Mouse (Mus musculus): ENCODE results near the gene Mkrn2. TPM values are rescaled to one million over a fixed set of nuclear protein-coding genes. Genes with fewer than 3 reads are reported as not detected.

Gene Mkrn2
- polyA plus RNA-seq, 1 experiment from 2014 or later: 47.2 TPM

GRCm38 (mm10) chr6:115580810-115581209 lies 20.9 kb upstream of the Mkrn2 start:
- Histone ChIP-seq H3K9ac (ENCODE audit: low read length) (no peak overlapping the region), H3K9me3 (replicated peaks; ENCODE audit: control insufficient read depth, low read length) (no peaks in the 10 kb centered on the region), H3K4me2 (ENCODE audit: low read length) (no peak overlapping the region), H3K4me3 (ENCODE audit: low read depth, low read length) (no peak overlapping the region), H3K27ac (ENCODE audit: low read depth, low read length) (no peak overlapping the region), H3K4me1 (ENCODE audit: control insufficient read depth, insufficient read depth, low read length) (no peaks in the 10 kb centered on the region), H3K27me3 (replicated peaks; ENCODE audit: control insufficient read depth, insufficient read depth, low read length) (no peaks in the 10 kb centered on the region), H3K36me3 (ENCODE audit: control insufficient read depth, insufficient read depth, low read length) (peaks cover 46% of the 10 kb centered on the region)
- no peak for ATAC-seq
- 80% methylated on average over 3 of the region's 3 CpGs for WGBS
- DNase-seq (ENCODE audit: low spot score): no peak

- Histone ChIP-seq H3K4me3 (ENCODE audit: low read depth, low read length) (no peak overlapping the region), H3K27me3 (replicated peaks; ENCODE audit: control insufficient read depth, insufficient read depth, low read length) (no peaks in the 10 kb centered on the region), H3K9ac (ENCODE audit: low read length) (no peak overlapping the region), H3K9me3 (replicated peaks; ENCODE audit: control insufficient read depth, low read length) (no peaks in the 10 kb centered on the region), H3K36me3 (ENCODE audit: control insufficient read depth, insufficient read depth, low read length) (peaks cover 29% of the 10 kb centered on the region), H3K27ac (ENCODE audit: low read depth, low read length) (no peak overlapping the region), H3K4me2 (ENCODE audit: low read length) (no peak overlapping the region), H3K4me1 (ENCODE audit: control insufficient read depth, insufficient read depth, low read length) (no peaks in the 10 kb centered on the region)
- ATAC-seq (no peak), DNase-seq (ENCODE audit: low spot score) (no peak)
- 83% methylated on average over 10 of the region's 10 CpGs for WGBS
Measured at GRCm38 (mm10) chr6:115582328-115583115, 19.2 kb upstream of the Mkrn2 start.

- WGBS: 80% methylated on average over 6 of the region's 6 CpGs
- Histone ChIP-seq H3K27me3 (replicated peaks; ENCODE audit: control insufficient read depth, insufficient read depth, low read length) (no peaks in the 10 kb centered on the region), H3K27ac (ENCODE audit: low read depth, low read length) (no peak overlapping the region), H3K4me2 (ENCODE audit: low read length) (no peak overlapping the region), H3K9me3 (replicated peaks; ENCODE audit: control insufficient read depth, low read length) (no peaks in the 10 kb centered on the region), H3K36me3 (ENCODE audit: control insufficient read depth, insufficient read depth, low read length) (peaks cover 18% of the 10 kb centered on the region), H3K4me3 (ENCODE audit: low read depth, low read length) (no peak overlapping the region), H3K4me1 (ENCODE audit: control insufficient read depth, insufficient read depth, low read length) (no peaks in the 10 kb centered on the region), H3K9ac (ENCODE audit: low read length) (no peak overlapping the region)
- ATAC-seq (no peak), DNase-seq (ENCODE audit: low spot score) (no peak)
Measured at GRCm38 (mm10) chr6:115583430-115584125, 18.1 kb upstream of the Mkrn2 start.

- Histone ChIP-seq H3K4me1 (ENCODE audit: control insufficient read depth, insufficient read depth, low read length) (no peaks in the 10 kb centered on the region), H3K4me3 (ENCODE audit: low read depth, low read length) (no peak overlapping the region), H3K9ac (ENCODE audit: low read length) (no peak overlapping the region), H3K27ac (ENCODE audit: low read depth, low read length) (no peak overlapping the region), H3K9me3 (replicated peaks; ENCODE audit: control insufficient read depth, low read length) (no peaks in the 10 kb centered on the region), H3K36me3 (ENCODE audit: control insufficient read depth, insufficient read depth, low read length) (peaks cover 13% of the 10 kb centered on the region), H3K4me2 (ENCODE audit: low read length) (no peak overlapping the region), H3K27me3 (replicated peaks; ENCODE audit: control insufficient read depth, insufficient read depth, low read length) (no peaks in the 10 kb centered on the region)
- WGBS: 64% methylated on average over 3 of the region's 3 CpGs
- ATAC-seq: no peak
- DNase-seq (ENCODE audit: low spot score): no peak
Measured at GRCm38 (mm10) chr6:115584176-115584575, 17.5 kb upstream of the Mkrn2 start.

- no peaks in the 10 kb centered on the region for H3K27me3 ChIP-seq (replicated peaks; ENCODE audit: control insufficient read depth, insufficient read depth, low read length)
- H3K4me1 ChIP-seq (ENCODE audit: control insufficient read depth, insufficient read depth, low read length): no peaks in the 10 kb centered on the region
- H3K9ac ChIP-seq (ENCODE audit: low read length): no peak overlapping the region
- ATAC-seq (no peak), DNase-seq (ENCODE audit: low spot score) (no peak)
- no peak overlapping the region for H3K27ac ChIP-seq (ENCODE audit: low read depth, low read length)
- 90% methylated on average over 10 of the region's 10 CpGs for WGBS
- H3K9me3 ChIP-seq (replicated peaks; ENCODE audit: control insufficient read depth, low read length): no peaks in the 10 kb centered on the region
- H3K4me3 ChIP-seq (ENCODE audit: low read depth, low read length): no peak overlapping the region
- no peak overlapping the region for H3K4me2 ChIP-seq (ENCODE audit: low read length)
- H3K36me3 ChIP-seq (ENCODE audit: control insufficient read depth, insufficient read depth, low read length): no peaks in the 10 kb centered on the region
Measured at GRCm38 (mm10) chr6:115586321-115586720, 15.4 kb upstream of the Mkrn2 start.

GRCm38 (mm10) chr6:115591692-115592359 lies 9.9 kb upstream of the Mkrn2 start:
- Histone ChIP-seq H3K9me3 (replicated peaks; ENCODE audit: control insufficient read depth, low read length) (no peaks in the 10 kb centered on the region), H3K27me3 (replicated peaks; ENCODE audit: control insufficient read depth, insufficient read depth, low read length) (no peaks in the 10 kb centered on the region), H3K9ac (ENCODE audit: low read length) (no peak overlapping the region), H3K27ac (ENCODE audit: low read depth, low read length) (no peak overlapping the region), H3K4me1 (ENCODE audit: control insufficient read depth, insufficient read depth, low read length) (no peaks in the 10 kb centered on the region), H3K4me2 (ENCODE audit: low read length) (no peak overlapping the region), H3K36me3 (ENCODE audit: control insufficient read depth, insufficient read depth, low read length) (no peaks in the 10 kb centered on the region), H3K4me3 (ENCODE audit: low read depth, low read length) (no peak overlapping the region)
- no peak for DNase-seq (ENCODE audit: low spot score)
- 91% methylated on average over 19 of the region's 19 CpGs for WGBS
- ATAC-seq: no peak

GRCm38 (mm10) chr6:115592458-115592857 lies 9.2 kb upstream of the Mkrn2 start, which contains the start of gene Mkrn2os:
TSS of gene Mkrn2os (minus strand) at chr6:115592576.
- H3K27me3 ChIP-seq (replicated peaks; ENCODE audit: control insufficient read depth, insufficient read depth, low read length): no peaks in the 10 kb centered on the region
- H3K4me1 ChIP-seq (ENCODE audit: control insufficient read depth, insufficient read depth, low read length): no peaks in the 10 kb centered on the region
- WGBS: 63% methylated on average over 5 of the region's 5 CpGs
- H3K36me3 ChIP-seq (ENCODE audit: control insufficient read depth, insufficient read depth, low read length): no peaks in the 10 kb centered on the region
- H3K4me2 ChIP-seq (ENCODE audit: low read length): no peak within 1 kb of the TSS
- DNase-seq (ENCODE audit: low spot score) (no peak), ATAC-seq (no peak)
- H3K27ac ChIP-seq (ENCODE audit: low read depth, low read length): no peak within 1 kb of the TSS
- H3K9ac ChIP-seq (ENCODE audit: low read length): no peak within 1 kb of the TSS
- no peak within 1 kb of the TSS for H3K4me3 ChIP-seq (ENCODE audit: low read depth, low read length)
- no peaks in the 10 kb centered on the region for H3K9me3 ChIP-seq (replicated peaks; ENCODE audit: control insufficient read depth, low read length)

- H3K9ac ChIP-seq (ENCODE audit: low read length): no peak overlapping the region
- H3K9me3 ChIP-seq (replicated peaks; ENCODE audit: control insufficient read depth, low read length): no peaks in the 10 kb centered on the region
- H3K4me2 ChIP-seq (ENCODE audit: low read length): no peak overlapping the region
- no peak for DNase-seq (ENCODE audit: low spot score)
- ATAC-seq: no peak
- H3K27me3 ChIP-seq (replicated peaks; ENCODE audit: control insufficient read depth, insufficient read depth, low read length): no peaks in the 10 kb centered on the region
- no peaks in the 10 kb centered on the region for H3K36me3 ChIP-seq (ENCODE audit: control insufficient read depth, insufficient read depth, low read length)
- no peaks in the 10 kb centered on the region for H3K4me1 ChIP-seq (ENCODE audit: control insufficient read depth, insufficient read depth, low read length)
- 69% methylated on average over 4 of the region's 4 CpGs for WGBS
- no peak overlapping the region for H3K27ac ChIP-seq (ENCODE audit: low read depth, low read length)
- no peak overlapping the region for H3K4me3 ChIP-seq (ENCODE audit: low read depth, low read length)
Measured at GRCm38 (mm10) chr6:115593252-115593651, 8.4 kb upstream of the Mkrn2 start.
